Mouse (Mus musculus) kidney, postnatal 0 days (tissue): ENCODE measurements around the gene Pheta2. TPM values are rescaled to one million over a fixed set of nuclear protein-coding genes. Genes with fewer than 3 reads are reported as not detected.

Experiments
- ATAC-seq: fragments of 200-750 bp; cut with Nextera tagmentation; replicated peaks from 2 replicates; pipeline ENCODE4 v1.8.0; 2017; ENCODE audit warnings: low read depth, moderate number of reproducible peaks, moderate TSS enrichment, moderate library complexity; ENCODE audit not compliant: low FRiP score
- DNase-seq: peaks from one replicate; pipeline ENCODE4 v3.0.0-alpha.2; 2016; ENCODE audit warnings: low spot score
- H3K27ac ChIP-seq: fragments of 300-500 bp; sonication (generic); 2 replicates; pipeline ENCODE4 v1.5.1; 2014; ENCODE audit warnings: mild to moderate bottlenecking
- H3K27me3 ChIP-seq: fragments of 300-500 bp; sonication (generic); 2 replicates; pipeline ENCODE4 v1.6.1; 2014; ENCODE audit warnings: low read length, mixed read lengths; ENCODE audit not compliant: insufficient read depth
- H3K36me3 ChIP-seq: fragments of 300-500 bp; sonication (generic); 2 replicates; pipeline ENCODE4 v1.6.1; 2014; ENCODE audit warnings: low read length, mixed read lengths; ENCODE audit not compliant: insufficient read depth
- H3K4me1 ChIP-seq: fragments of 300-500 bp; sonication (generic); replicated peaks from 2 replicates; pipeline ENCODE4 v1.6.1; 2014; ENCODE audit warnings: antibody characterized with exemption, low read length, mixed read lengths; ENCODE audit not compliant: insufficient read depth
- H3K4me2 ChIP-seq: fragments of 300-500 bp; sonication (generic); 2 replicates; pipeline ENCODE4 v1.6.1; 2014; ENCODE audit warnings: mild to moderate bottlenecking, low read length, moderate library complexity, mixed read lengths
- H3K4me3 ChIP-seq: fragments of 300-500 bp; sonication (generic); replicated peaks from 2 replicates; pipeline ENCODE4 v1.5.1; 2014; ENCODE audit warnings: low read depth, low read length
- H3K9ac ChIP-seq: fragments of 300-500 bp; sonication (generic); 2 replicates; pipeline ENCODE4 v1.6.1; 2014; ENCODE audit warnings: low read depth, low read length
- H3K9me3 ChIP-seq: fragments of 300-500 bp; sonication (generic); replicated peaks from 2 replicates; pipeline ENCODE4 v1.6.1; 2016; ENCODE audit warnings: low read length, inconsistent platforms, mixed read lengths
- CTCF ChIP-seq: IDR thresholded peaks from 2 replicates; pipeline ENCODE4 v1.5.1; 2016; ENCODE audit warnings: antibody characterized with exemption, low read depth, mild to moderate bottlenecking, moderate library complexity
- WGBS: fragments of 180-500 bp; shearing (Covaris S2); extraction: QIAGEN DNeasy Blood & Tissue Kit; methylation state at CpG from one replicate; pipeline ENCODE4 v1.1.7; 2014; 5-methylcytosine and 5-hydroxymethylcytosine counted together
- polyA plus RNA-seq: library from polyadenylated mRNA; unstranded; fragments of >200 nt; fragmentation: Nextera tagmentation; extraction: Ambion mirVana; gene quantifications from 2 replicates; pipeline ENCODE4 v1.2.1, GENCODE M21; 2015

Gene Pheta2
- polyA plus RNA-seq, 1 experiment from 2014 or later, result 7.4 TPM

- TF ChIP-seq CTCF, result no peak
- DNase-seq, result no peak
- no peaks in the 10 kb centered on the region for H3K9me3 ChIP-seq
- 51% methylated on average over 15 of the region's 15 CpGs for WGBS
- no peak for ATAC-seq
- H3K4me2 ChIP-seq, result peak overlapping the region; percentile 74
- no peaks in the 10 kb centered on the region for H3K27me3 ChIP-seq
- no peaks in the 10 kb centered on the region for H3K36me3 ChIP-seq
- peak overlapping the region; percentile 80 for H3K27ac ChIP-seq
- H3K4me3 ChIP-seq, result peak overlapping the region; percentile 44
- peak overlapping the region; percentile 75 for H3K9ac ChIP-seq
- peaks cover 31% of the 10 kb centered on the region for H3K4me1 ChIP-seq
Observed at GRCm38 (mm10) chr15:82341675-82342542, 3.2 kb downstream of the Pheta2 start.

GRCm38 (mm10) chr15:82342543-82342935, 3.8 kb downstream of the Pheta2 start:
- DNase-seq (no peak), ATAC-seq (no peak)
- Histone ChIP-seq H3K4me1 (peaks cover 34% of the 10 kb centered on the region), H3K27me3 (no peaks in the 10 kb centered on the region), H3K27ac (no peak overlapping the region), H3K36me3 (no peaks in the 10 kb centered on the region), H3K9ac (no peak overlapping the region), H3K4me3 (no peak overlapping the region), H3K9me3 (no peaks in the 10 kb centered on the region), H3K4me2 (no peak overlapping the region)
- WGBS, result 77% methylated on average over 5 of the region's 5 CpGs
- TF ChIP-seq CTCF, result no peak

- Histone ChIP-seq H3K9ac (no peak overlapping the region), H3K9me3 (no peaks in the 10 kb centered on the region), H3K27me3 (no peaks in the 10 kb centered on the region), H3K27ac (peak overlapping the region; percentile 54; the same call in 1 of the 2 replicates), H3K4me1 (peaks cover 37% of the 10 kb centered on the region), H3K4me3 (no peak overlapping the region), H3K36me3 (peaks cover 10% of the 10 kb centered on the region), H3K4me2 (no peak overlapping the region)
- DNase-seq, result no peak
- no peak for ATAC-seq
- TF ChIP-seq CTCF, result no peak
- 80% methylated on average over 27 of the region's 27 CpGs for WGBS
Observed at GRCm38 (mm10) chr15:82343368-82344287, 4.9 kb downstream of the Pheta2 start.

- Histone ChIP-seq H3K36me3 (peaks cover 22% of the 10 kb centered on the region), H3K4me3 (no peak overlapping the region), H3K4me2 (no peak overlapping the region), H3K9me3 (no peaks in the 10 kb centered on the region), H3K9ac (no peak overlapping the region), H3K4me1 (peaks cover 37% of the 10 kb centered on the region), H3K27me3 (no peaks in the 10 kb centered on the region), H3K27ac (no peak overlapping the region)
- WGBS, result 86% methylated on average over 6 of the region's 6 CpGs
- DNase-seq (no peak), ATAC-seq (no peak)
- no peak for TF ChIP-seq CTCF
Observed at GRCm38 (mm10) chr15:82344971-82345370, 6.2 kb downstream of the Pheta2 start.

- no peaks in the 10 kb centered on the region for H3K9me3 ChIP-seq
- H3K9ac ChIP-seq, result peak overlapping the region; percentile 76
- H3K4me2 ChIP-seq, result peak overlapping the region; percentile 68
- TF ChIP-seq CTCF, result no peak
- WGBS, result under 1% methylated on average over 51 of the region's 51 CpGs
- ATAC-seq (peak; percentile 97), DNase-seq (peak; percentile 99)
- peaks cover 32% of the 10 kb centered on the region for H3K36me3 ChIP-seq
- H3K4me1 ChIP-seq, result peaks cover 35% of the 10 kb centered on the region
- H3K4me3 ChIP-seq, result peak overlapping the region; percentile 56
- H3K27me3 ChIP-seq, result no peaks in the 10 kb centered on the region
- peak overlapping the region; percentile 92 for H3K27ac ChIP-seq
Observed at GRCm38 (mm10) chr15:82345820-82346470, 7.2 kb downstream of the Pheta2 start.
